Mouse (Mus musculus) MN1 (cell line): ENCODE measurements around the gene Rnf44.

ENCODE experiments used
- DNase-seq: peaks from one replicate; pipeline ENCODE4 v3.0.0-alpha.2; 2016; ENCODE audit warnings: low spot score

Gene Rnf44

GRCm38 (mm10) chr13:54693558-54694347, at the start of gene Rnf44:
Gene Rnf44 (minus strand): TSS chr13:54693907.
- peak; percentile 99 for DNase-seq

GRCm38 (mm10) chr13:54738213-54738601, 44.5 kb upstream of the Rnf44 start:
- no peak for DNase-seq

- DNase-seq, result no peak
Measured at GRCm38 (mm10) chr13:54737488-54738212, 43.9 kb upstream of the Rnf44 start.

GRCm38 (mm10) chr13:54736931-54737330, 43.2 kb upstream of the Rnf44 start:
- no peak for DNase-seq

GRCm38 (mm10) chr13:54726131-54726530, 32.4 kb upstream of the Rnf44 start:
- DNase-seq, result peak; percentile 71

GRCm38 (mm10) chr13:54723143-54723542, 29.4 kb upstream of the Rnf44 start:
- DNase-seq, result no peak

- peak; percentile 61 for DNase-seq
Measured at GRCm38 (mm10) chr13:54716916-54717315, 23.2 kb upstream of the Rnf44 start.

GRCm38 (mm10) chr13:54714996-54715395, 21.3 kb upstream of the Rnf44 start:
- DNase-seq, result peak; percentile 81

GRCm38 (mm10) chr13:54714393-54714792, 20.7 kb upstream of the Rnf44 start:
- DNase-seq, result no peak

GRCm38 (mm10) chr13:54710866-54711265, 17.2 kb upstream of the Rnf44 start:
- DNase-seq, result no peak

- DNase-seq, result no peak
Measured at GRCm38 (mm10) chr13:54704890-54705289, 11.2 kb upstream of the Rnf44 start.

- no peak for DNase-seq
Measured at GRCm38 (mm10) chr13:54702507-54702906, 8.8 kb upstream of the Rnf44 start.

- no peak for DNase-seq
Measured at GRCm38 (mm10) chr13:54701243-54701642, 7.5 kb upstream of the Rnf44 start, which contains the start of gene Cdhr2. Gene Cdhr2 (plus strand): TSS chr13:54701461.

- DNase-seq, result no peak
Measured at GRCm38 (mm10) chr13:54695479-54696230, 1.9 kb upstream of the Rnf44 start.

- peak; percentile 91 for DNase-seq
Measured at GRCm38 (mm10) chr13:54694348-54695060, 797 bp upstream of the Rnf44 start.

GRCm38 (mm10) chr13:54692711-54693557, 773 bp downstream of the Rnf44 start:
- DNase-seq, result no peak

GRCm38 (mm10) chr13:54691737-54692136, 2.0 kb downstream of the Rnf44 start:
- no peak for DNase-seq

GRCm38 (mm10) chr13:54690151-54690740, 3.5 kb downstream of the Rnf44 start:
- DNase-seq, result no peak

GRCm38 (mm10) chr13:54687575-54688424, 5.9 kb downstream of the Rnf44 start:
- DNase-seq, result peak; percentile 97

- DNase-seq, result peak; percentile 73
Measured at GRCm38 (mm10) chr13:54687096-54687495, 6.6 kb downstream of the Rnf44 start.
